Mouse (Mus musculus) liver, embryonic 13.5 days (tissue): ENCODE results near the gene Myh7. TPM values are rescaled to one million over a fixed set of nuclear protein-coding genes. Genes with fewer than 3 reads are reported as not detected.
"Not testable (repeated sequence)": the region's sequence is repeated elsewhere in the genome, so short reads cannot be mapped to it uniquely, and the experiment has no call there.

Experiments
- ATAC-seq: fragments of 200-750 bp; cut with Nextera tagmentation; 2 replicates; pipeline ENCODE4 v1.8.0; 2017; ENCODE audit warnings: low read depth, mild to moderate bottlenecking, moderate number of reproducible peaks, moderate library complexity
- DNase-seq: peaks from one replicate; pipeline ENCODE4 v3.0.0; 2022
- H3K27ac ChIP-seq: fragments of 300-500 bp; sonication (generic); 2 replicates; pipeline ENCODE4 v1.5.1; 2015; ENCODE audit warnings: moderate library complexity, mild to moderate bottlenecking, inconsistent platforms
- H3K27me3 ChIP-seq: fragments of 300-500 bp; sonication (generic); 2 replicates; pipeline ENCODE4 v1.6.1; 2015; ENCODE audit warnings: mild to moderate bottlenecking, inconsistent platforms
- H3K36me3 ChIP-seq: fragments of 300-500 bp; sonication (generic); 2 replicates; pipeline ENCODE4 v1.6.1; 2015; ENCODE audit warnings: mild to moderate bottlenecking, inconsistent platforms
- H3K4me1 ChIP-seq: fragments of 300-500 bp; sonication (generic); replicated peaks from 2 replicates; pipeline ENCODE4 v1.6.1; 2015; ENCODE audit warnings: inconsistent platforms
- H3K4me2 ChIP-seq: fragments of 300-500 bp; sonication (generic); 2 replicates; pipeline ENCODE4 v1.6.1; 2015; ENCODE audit warnings: inconsistent platforms, mild to moderate bottlenecking, moderate library complexity
- H3K4me3 ChIP-seq: fragments of 300-500 bp; sonication (generic); replicated peaks from 2 replicates; pipeline ENCODE4 v1.5.1; 2015; ENCODE audit warnings: mild to moderate bottlenecking, inconsistent platforms
- H3K9ac ChIP-seq: fragments of 300-500 bp; sonication (generic); 2 replicates; pipeline ENCODE4 v1.6.1; 2015; ENCODE audit warnings: mild to moderate bottlenecking, inconsistent platforms
- H3K9me3 ChIP-seq: fragments of 300-500 bp; sonication (generic); replicated peaks from 2 replicates; pipeline ENCODE4 v1.6.1; 2016; ENCODE audit warnings: inconsistent platforms
- WGBS: fragments of 180-500 bp; shearing (Covaris S2); methylation state at CpG from one replicate; pipeline ENCODE4 v1.1.7; 2015; ENCODE audit not compliant: insufficient replicate concordance; 5-methylcytosine and 5-hydroxymethylcytosine counted together
- polyA plus RNA-seq: library from polyadenylated mRNA; unstranded; fragments of >200 nt; fragmentation: Nextera tagmentation; extraction: Ambion mirVana; gene quantifications from 2 replicates; pipeline ENCODE4 v1.2.1, GENCODE M21; 2015

Myh7 gene
- polyA plus RNA-seq, 1 experiment from 2014 or later, result 0.98 TPM

DNA sequence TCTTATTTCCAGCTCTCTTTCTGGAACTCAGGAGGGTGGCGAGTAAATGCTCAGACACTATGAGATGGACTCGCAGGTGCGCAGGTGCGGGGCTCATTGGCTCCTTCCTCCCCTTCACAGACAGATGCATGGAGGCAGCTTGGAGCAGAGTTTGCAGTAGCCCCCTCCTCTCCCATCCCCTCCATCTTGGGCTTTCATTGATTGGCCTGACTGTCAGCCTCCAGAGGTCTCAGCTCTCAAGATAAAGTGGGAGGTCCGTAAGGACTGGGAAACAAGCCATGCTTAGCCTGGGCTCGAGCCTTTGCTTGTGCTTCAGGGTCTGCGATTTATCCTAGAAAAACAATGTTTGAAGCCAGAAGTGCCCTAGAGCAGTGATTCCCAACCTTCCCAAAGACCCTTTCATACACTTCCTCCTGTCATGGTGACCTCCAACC, 8.3 kb upstream of the Myh7 start:
- Histone ChIP-seq H3K27ac (no peak overlapping the region), H3K36me3 (no peaks in the 10 kb centered on the region), H3K4me2 (no peak overlapping the region), H3K9ac (no peak overlapping the region), H3K4me3 (no peak overlapping the region), H3K4me1 (peaks cover 24% of the 10 kb centered on the region), H3K27me3 (no peaks in the 10 kb centered on the region; the same call in 1 of the 2 replicates), H3K9me3 (no peaks in the 10 kb centered on the region)
- WGBS, result 44% methylated on average over 7 of the region's 7 CpGs
- ATAC-seq (no peak), DNase-seq (no peak)

DNA sequence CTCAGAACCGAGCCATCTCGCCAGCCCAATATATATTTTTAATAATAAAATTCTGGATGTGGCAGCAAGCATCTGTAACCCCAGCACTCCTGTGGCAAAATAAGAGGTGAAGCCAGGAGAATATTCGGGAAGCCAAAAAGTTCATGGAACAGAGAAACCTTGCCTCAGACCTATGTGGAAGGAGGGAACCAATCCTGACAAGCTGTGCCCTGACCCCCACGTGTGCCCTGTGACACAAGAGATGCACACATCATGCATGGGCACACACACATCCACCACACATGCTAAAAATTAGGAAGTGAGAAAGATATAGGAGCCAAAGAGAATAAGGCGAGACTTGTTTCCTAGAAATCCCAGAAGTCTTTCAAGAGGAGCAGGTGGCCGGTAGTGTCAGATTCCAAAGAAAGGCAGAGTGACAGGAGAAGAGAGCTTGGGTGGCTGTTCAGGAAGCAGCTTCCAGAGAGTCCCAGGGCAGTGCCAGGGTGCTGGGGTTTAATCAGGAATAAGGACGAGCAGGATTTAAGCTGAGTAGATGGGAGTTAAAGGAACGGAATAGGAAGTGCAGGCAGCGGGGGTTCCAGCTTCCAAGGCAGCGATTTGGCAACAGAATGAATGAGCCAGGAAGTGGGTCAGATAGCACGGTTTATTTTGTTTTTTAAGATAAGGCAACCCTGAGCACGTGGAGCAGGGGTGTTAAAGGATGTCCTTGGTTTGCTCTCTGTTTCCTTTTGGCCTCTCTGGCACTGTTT, 7.7 kb upstream of the Myh7 start:
- H3K4me3 ChIP-seq, result no peak overlapping the region
- H3K4me1 ChIP-seq, result peaks cover 24% of the 10 kb centered on the region
- no peak overlapping the region for H3K27ac ChIP-seq
- DNase-seq (no peak), ATAC-seq (no peak)
- no peaks in the 10 kb centered on the region for H3K9me3 ChIP-seq
- no peaks in the 10 kb centered on the region for H3K36me3 ChIP-seq
- no peak overlapping the region for H3K9ac ChIP-seq
- WGBS, result 28% methylated on average over 12 of the region's 12 CpGs
- no peak overlapping the region for H3K4me2 ChIP-seq
- H3K27me3 ChIP-seq, result peaks cover 5% of the 10 kb centered on the region

DNA sequence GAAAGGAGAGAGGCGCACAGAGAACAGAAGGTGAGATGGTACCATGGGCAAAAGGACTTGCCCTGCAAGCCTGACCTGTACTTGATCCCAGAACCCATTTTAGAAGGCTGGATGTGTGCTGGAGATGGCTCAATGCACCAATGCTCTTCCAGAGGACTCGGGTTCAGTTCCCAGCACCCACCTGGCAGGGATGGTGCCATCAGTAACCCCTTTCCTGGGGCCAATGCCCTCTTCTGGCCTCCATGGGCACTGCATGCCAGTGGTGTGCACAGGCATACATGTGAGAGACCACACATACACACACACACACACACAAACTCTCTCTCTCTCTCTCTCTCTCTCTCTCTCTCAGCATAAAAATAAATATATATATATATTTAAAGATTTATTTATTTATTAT, 7.0 kb upstream of the Myh7 start:
- Histone ChIP-seq H3K27ac (no peak overlapping the region), H3K9me3 (no peaks in the 10 kb centered on the region), H3K36me3 (no peaks in the 10 kb centered on the region), H3K27me3 (peaks cover 6% of the 10 kb centered on the region), H3K4me3 (no peak overlapping the region), H3K9ac (no peak overlapping the region), H3K4me2 (no peak overlapping the region), H3K4me1 (peaks cover 24% of the 10 kb centered on the region)
- ATAC-seq (no peak), DNase-seq (no peak)
- WGBS, result 80% methylated on average over 2 of the region's 2 CpGs

DNA sequence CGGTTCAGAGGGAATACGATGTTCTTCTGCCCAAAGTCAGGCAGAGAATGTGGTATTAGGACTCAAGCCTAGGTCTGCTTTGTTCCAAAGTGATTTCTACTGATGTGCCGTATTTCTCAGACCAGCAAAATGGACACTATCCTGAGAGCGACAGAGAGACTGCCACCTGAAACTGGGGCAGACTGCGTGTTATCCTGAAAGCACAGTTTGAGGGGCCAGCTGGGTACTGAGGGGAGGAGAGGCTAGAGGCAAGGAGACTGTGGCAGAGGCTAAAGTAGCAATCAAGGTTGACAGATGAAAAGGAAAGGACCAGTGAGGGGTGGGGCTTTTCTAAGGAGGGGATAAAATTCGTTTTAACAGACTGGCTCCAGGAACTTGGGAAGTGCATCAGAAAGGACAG, 6.4 kb upstream of the Myh7 start:
- no peaks in the 10 kb centered on the region for H3K9me3 ChIP-seq
- H3K27me3 ChIP-seq, result peaks cover 6% of the 10 kb centered on the region
- DNase-seq, result no peak
- WGBS, result 64% methylated on average over 6 of the region's 6 CpGs
- no peak overlapping the region for H3K27ac ChIP-seq
- ATAC-seq, result no peak
- peaks cover 24% of the 10 kb centered on the region for H3K4me1 ChIP-seq
- no peak overlapping the region for H3K4me3 ChIP-seq
- no peak overlapping the region for H3K4me2 ChIP-seq
- no peak overlapping the region for H3K9ac ChIP-seq
- no peaks in the 10 kb centered on the region for H3K36me3 ChIP-seq

DNA sequence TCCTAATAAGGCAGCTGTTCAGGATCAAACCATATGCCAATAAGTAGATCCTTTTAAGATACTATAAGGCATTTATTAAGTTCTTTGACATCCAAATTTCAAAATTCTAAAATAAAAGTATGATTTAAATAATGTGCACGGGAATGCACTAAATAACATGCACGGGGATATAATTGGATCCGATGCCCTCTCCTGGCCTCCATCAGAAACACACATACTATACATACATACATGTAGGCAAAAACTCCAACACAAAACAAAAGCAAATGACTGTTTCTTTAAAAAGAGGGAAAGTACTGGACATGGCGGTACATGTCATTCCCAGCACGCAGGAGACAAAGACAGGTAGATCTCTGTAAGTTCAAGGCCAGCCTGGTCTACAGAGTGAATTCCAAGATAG, 5.4 kb upstream of the Myh7 start:
- not testable (repeated sequence) for H3K4me3 ChIP-seq, H3K4me2 ChIP-seq, H3K9ac ChIP-seq, DNase-seq, H3K36me3 ChIP-seq, ATAC-seq, H3K27me3 ChIP-seq, H3K27ac ChIP-seq, H3K9me3 ChIP-seq
- H3K4me1 ChIP-seq, result peaks cover 24% of the 10 kb centered on the region
- 75% methylated on average over 5 of the region's 5 CpGs for WGBS

DNA sequence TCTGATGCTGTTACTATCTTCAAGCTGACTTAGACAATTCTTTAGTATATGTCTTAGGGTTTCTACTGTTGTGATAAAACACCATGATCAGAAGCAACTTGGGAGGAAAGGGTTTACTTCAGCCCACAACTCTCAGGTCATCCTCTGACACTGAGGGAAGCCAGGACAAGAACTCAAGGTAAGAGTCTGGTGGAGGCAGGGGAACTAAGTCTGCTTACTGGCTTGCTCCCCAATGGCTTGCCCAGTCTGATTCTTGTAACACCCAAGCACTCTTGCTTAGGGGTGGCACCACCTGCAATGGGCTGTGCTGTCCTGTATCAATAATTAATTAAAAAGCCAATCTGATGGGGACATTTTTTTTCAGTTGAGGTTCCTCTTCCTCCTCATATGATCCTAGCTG, 4.3 kb upstream of the Myh7 start:
- H3K9ac ChIP-seq, result no peak overlapping the region
- no peaks in the 10 kb centered on the region for H3K9me3 ChIP-seq
- H3K36me3 ChIP-seq, result no peaks in the 10 kb centered on the region
- DNase-seq (no peak), ATAC-seq (no peak)
- no peak overlapping the region for H3K4me3 ChIP-seq
- H3K27me3 ChIP-seq, result peaks cover 10% of the 10 kb centered on the region
- H3K27ac ChIP-seq, result no peak overlapping the region
- peaks cover 13% of the 10 kb centered on the region for H3K4me1 ChIP-seq
- no peak overlapping the region for H3K4me2 ChIP-seq

DNA sequence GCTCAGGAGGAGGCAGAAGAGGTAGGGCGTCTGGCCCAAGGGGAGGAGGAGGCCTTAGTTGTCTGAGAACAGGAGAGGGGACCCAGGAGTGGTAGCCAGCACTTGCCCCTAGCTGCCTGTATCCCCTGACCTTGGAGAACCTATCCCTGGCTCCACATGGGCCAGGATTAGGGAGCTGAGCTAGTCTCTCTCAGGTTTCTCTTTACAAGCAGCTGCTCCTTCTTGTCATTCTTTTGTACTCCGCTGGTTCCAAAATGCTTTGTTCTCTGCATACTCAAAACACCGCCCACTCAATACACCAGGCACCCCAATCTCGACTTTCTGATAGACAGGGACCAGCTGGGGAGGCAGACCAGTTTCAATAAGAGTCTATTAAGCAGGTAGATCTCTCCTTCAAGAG, 2.9 kb upstream of the Myh7 start:
- no peaks in the 10 kb centered on the region for H3K9me3 ChIP-seq
- ATAC-seq (no peak), DNase-seq (no peak)
- peaks cover 2% of the 10 kb centered on the region; the same call in 1 of the 2 replicates for H3K4me1 ChIP-seq
- 61% methylated on average over 4 of the region's 4 CpGs for WGBS
- H3K9ac ChIP-seq, result no peak overlapping the region
- H3K27ac ChIP-seq, result no peak overlapping the region
- H3K27me3 ChIP-seq, result peaks cover 10% of the 10 kb centered on the region
- no peak overlapping the region for H3K4me3 ChIP-seq
- no peak overlapping the region for H3K4me2 ChIP-seq
- no peaks in the 10 kb centered on the region for H3K36me3 ChIP-seq

DNA sequence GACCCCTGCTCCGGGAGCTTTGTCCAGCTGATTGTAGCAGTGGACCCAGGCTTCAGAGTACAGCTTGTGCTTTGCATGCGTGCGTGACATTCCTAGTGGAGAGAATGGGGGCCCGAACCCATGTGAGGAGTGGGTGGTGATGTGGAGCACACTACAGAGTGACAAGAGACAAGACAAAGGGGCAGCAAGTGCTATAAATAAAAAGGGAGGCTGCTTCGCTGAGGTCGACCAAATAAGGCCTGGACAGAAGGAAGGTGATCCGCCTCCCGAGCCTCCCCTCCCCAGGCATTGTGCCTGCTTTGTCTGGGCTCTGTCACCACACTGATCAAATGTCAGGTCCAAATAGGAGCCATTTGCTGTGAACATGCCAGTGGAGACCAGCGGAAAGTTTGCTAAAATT, 2.4 kb upstream of the Myh7 start:
- peaks cover 10% of the 10 kb centered on the region for H3K27me3 ChIP-seq
- ATAC-seq, result no peak
- no peaks in the 10 kb centered on the region for H3K9me3 ChIP-seq
- H3K36me3 ChIP-seq, result no peaks in the 10 kb centered on the region
- no peak overlapping the region for H3K9ac ChIP-seq
- no peak for DNase-seq
- H3K4me3 ChIP-seq, result no peak overlapping the region
- 59% methylated on average over 9 of the region's 9 CpGs for WGBS
- H3K4me1 ChIP-seq, result no peaks in the 10 kb centered on the region
- H3K4me2 ChIP-seq, result no peak overlapping the region
- no peak overlapping the region for H3K27ac ChIP-seq

DNA sequence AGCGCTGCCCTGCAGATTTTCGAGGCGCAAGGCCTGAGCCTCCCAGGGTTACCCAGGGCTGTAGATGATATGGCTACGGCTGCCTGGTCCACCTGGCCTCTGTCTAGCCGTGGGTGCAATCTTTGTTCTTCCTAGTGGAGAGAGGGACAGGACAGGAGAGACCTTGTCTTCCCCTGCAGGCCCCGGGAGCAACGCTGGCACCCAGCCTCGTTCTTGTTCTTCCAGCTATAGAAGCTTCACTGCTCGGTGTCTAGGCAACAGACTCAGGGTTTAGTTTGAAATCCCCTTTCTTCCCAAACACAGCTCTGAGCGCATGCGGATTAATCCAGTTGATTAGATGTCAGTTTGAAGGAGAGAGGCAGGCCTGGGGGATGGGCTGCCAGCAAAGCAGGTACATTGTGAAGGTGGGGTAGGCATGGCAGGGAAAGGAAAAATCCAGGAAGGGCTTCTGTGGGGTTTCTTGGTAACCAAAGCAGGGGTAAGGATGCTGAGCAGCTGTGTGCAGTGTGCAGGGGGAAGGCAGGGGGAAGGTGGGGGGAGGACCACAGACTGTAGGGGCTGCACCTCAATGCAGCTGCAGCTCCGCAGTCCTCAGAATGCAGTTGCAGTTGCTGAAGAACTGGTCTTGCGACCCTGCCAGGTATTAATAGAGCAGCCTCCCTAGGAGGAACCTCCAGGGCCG, 1.2 kb upstream of the Myh7 start:
- no peak overlapping the region for H3K4me2 ChIP-seq
- 52% methylated on average over 14 of the region's 14 CpGs for WGBS
- ATAC-seq (no peak), DNase-seq (no peak)
- H3K36me3 ChIP-seq, result no peaks in the 10 kb centered on the region
- no peaks in the 10 kb centered on the region for H3K4me1 ChIP-seq
- H3K27me3 ChIP-seq, result peaks cover 10% of the 10 kb centered on the region
- no peak overlapping the region for H3K4me3 ChIP-seq
- no peak overlapping the region for H3K27ac ChIP-seq
- H3K9ac ChIP-seq, result no peak overlapping the region
- no peaks in the 10 kb centered on the region for H3K9me3 ChIP-seq

DNA sequence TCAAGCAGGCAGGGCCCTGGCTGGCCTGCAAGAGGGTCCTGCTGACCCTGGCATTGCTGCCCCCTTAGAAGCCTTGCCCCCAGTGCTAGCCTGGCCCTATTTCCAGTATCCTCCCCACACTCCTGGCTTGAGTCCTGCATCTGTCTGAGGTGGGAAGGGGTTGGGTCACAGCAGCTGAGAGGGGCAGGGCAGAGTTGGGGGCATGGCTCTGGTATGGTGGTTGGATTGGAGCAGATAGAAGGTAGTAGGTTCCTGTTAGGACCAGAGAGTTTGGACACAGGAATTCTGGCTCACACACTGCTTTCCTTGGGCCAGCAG, 402 bp upstream of the Myh7 start:
- ATAC-seq (no peak), DNase-seq (no peak)
- H3K4me1 ChIP-seq, result no peaks in the 10 kb centered on the region
- no peaks in the 10 kb centered on the region for H3K9me3 ChIP-seq
- no peaks in the 10 kb centered on the region for H3K36me3 ChIP-seq
- H3K27me3 ChIP-seq, result peaks cover 10% of the 10 kb centered on the region
- no peak overlapping the region for H3K4me3 ChIP-seq
- H3K27ac ChIP-seq, result no peak overlapping the region
- H3K4me2 ChIP-seq, result no peak overlapping the region
- H3K9ac ChIP-seq, result no peak overlapping the region

DNA sequence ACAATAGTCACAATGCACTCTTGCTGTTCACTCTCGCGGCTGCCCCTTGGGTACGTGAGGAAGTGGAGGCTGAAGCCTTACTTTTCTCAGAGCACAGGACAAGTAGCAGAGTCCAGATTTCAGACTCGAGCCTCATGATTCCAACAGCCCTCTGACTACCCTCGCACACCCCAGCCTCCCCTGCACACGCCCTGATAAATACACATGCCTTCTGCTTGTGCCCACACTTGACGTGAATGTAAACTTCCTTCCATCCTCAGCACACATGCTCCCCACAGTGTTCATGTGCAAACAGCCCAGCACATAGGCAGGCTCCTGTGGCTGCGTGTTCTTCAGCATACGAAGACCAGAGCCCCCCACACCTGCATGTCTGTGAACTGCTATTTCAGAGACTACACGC, 790 bp downstream of the Myh7 start:
- no peak overlapping the region for H3K4me3 ChIP-seq
- no peak overlapping the region for H3K9ac ChIP-seq
- H3K4me1 ChIP-seq, result no peaks in the 10 kb centered on the region
- DNase-seq (no peak), ATAC-seq (no peak)
- no peak overlapping the region for H3K27ac ChIP-seq
- no peaks in the 10 kb centered on the region for H3K36me3 ChIP-seq
- no peak overlapping the region for H3K4me2 ChIP-seq
- H3K9me3 ChIP-seq, result no peaks in the 10 kb centered on the region
- H3K27me3 ChIP-seq, result peaks cover 10% of the 10 kb centered on the region
- 54% methylated on average over 10 of the region's 10 CpGs for WGBS

DNA sequence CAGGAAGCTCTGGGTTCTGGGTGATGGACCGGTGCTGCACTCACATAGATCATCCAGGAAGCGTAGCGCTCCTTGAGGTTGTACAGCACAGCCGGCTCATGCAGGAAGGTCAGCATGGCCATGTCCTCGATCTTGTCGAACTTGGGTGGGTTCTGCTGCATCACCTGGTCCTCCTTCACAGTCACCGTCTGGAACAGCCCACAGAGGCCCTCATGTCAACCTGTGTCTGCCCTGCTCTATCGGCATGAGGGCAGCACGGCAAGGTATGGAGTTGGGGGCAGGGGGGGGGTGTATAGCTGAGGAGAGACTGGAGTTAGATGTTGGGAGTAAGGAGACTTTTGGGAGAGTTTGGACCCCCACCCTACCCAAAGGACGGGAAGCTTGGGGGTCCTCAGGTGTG, 2.2 kb downstream of the Myh7 start:
- H3K4me3 ChIP-seq, result no peak overlapping the region
- 78% methylated on average over 10 of the region's 10 CpGs for WGBS
- H3K27me3 ChIP-seq, result peaks cover 6% of the 10 kb centered on the region; the same call in 1 of the 2 replicates
- H3K9ac ChIP-seq, result no peak overlapping the region
- no peaks in the 10 kb centered on the region for H3K9me3 ChIP-seq
- H3K27ac ChIP-seq, result no peak overlapping the region
- no peaks in the 10 kb centered on the region for H3K36me3 ChIP-seq
- H3K4me2 ChIP-seq, result no peak overlapping the region
- H3K4me1 ChIP-seq, result no peaks in the 10 kb centered on the region
- ATAC-seq (no peak), DNase-seq (no peak)
